Mouse (Mus musculus): ENCODE measurements around the gene Mmp25.

Gene Mmp25

GRCm38 (mm10) chr17:23664556-23665021 is 19.5 kb upstream of the Mmp25 start:
- no peak for DNase-seq (ENCODE audit: low spot score in 2 of 2)

GRCm38 (mm10) chr17:23661526-23661925 is 16.4 kb upstream of the Mmp25 start:
- DNase-seq (ENCODE audit: low spot score in 2 of 2), result no peak

DNA sequence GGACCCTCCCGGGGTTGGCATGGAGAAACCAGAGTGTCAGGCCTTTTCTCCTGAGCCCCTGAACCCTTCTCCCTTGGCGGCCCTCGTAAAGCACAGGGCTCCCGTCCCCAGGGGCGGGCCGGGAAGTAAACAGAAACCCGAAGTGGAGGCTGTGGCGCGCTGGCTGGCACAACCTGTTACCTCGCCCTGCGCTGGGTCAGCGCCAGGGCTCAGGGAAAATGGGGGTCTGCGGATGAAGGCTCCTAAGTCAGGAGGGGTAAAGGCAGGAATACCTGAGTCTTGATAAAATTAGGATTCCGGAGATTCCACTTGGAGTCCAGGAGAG is 15.8 kb upstream of the Mmp25 start:
- no peak for DNase-seq (ENCODE audit: low spot score in 2 of 2)

DNA sequence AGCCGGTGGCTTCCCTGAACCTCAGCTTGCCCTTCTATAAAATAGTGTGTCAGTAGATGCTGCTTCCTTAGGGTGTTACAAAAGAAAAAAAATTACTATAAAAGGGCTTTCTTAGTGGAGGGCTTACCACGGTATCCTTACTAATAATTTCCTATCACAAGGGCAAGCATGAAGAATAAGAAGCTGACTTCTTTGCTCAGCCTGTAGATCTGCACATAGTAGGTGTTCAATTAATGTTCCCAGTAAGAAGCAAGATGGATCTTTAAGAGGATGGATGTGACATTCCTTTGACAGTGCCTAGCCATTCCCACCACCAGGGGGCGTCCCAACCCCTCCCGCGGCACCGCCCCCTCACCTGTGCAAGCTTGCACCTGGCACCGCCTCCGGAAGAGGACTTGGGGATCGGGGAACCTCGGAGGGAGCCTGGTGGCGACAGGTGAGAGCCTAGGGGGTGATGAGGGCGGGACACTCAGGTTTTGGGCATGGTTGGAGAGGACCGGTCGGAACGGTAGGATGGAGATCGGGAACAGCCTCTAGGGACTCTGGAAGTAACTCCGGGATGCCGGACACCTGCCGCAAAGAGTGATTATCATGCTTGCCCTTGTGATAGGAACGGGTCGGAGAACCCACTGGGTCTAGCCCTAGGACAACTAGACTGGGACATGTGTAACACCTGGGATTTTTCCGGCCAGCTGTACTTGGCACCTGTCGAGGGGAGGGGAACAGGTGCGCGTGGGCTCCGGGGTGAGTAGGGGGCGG is 15.2 kb upstream of the Mmp25 start, which contains the start of gene Bicdl2:
Bicdl2 (plus strand) TSS at position 390 of the 759 bp plus-strand sequence.
- DNase-seq (ENCODE audit: low spot score in 2 of 2), result no peak

GRCm38 (mm10) chr17:23658450-23658849 is 13.4 kb upstream of the Mmp25 start:
- DNase-seq (ENCODE audit: low spot score in 2 of 2), result no peak

DNA sequence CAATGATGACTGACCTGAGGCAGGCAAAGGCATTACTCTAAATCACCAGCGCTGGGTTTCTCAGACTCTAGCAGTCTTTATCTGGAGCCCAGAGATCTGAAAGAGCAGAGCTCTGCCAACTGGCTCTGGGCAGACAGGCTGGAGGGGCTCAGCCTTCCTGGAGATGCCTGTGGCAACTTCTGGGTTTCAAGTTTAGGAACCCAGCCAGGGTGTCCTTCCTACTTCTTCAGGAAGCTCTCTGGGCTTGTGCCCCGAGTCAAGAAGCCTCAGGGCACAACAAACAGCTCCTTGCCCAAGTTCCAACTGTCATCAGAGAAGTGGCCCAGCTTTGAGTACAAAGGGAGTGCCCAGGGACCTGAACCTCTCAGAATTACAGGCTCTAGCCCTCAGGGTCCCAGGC is 9.3 kb upstream of the Mmp25 start:
- DNase-seq (ENCODE audit: low spot score in 2 of 2), result no peak

GRCm38 (mm10) chr17:23654001-23654400 is 8.9 kb upstream of the Mmp25 start:
- no peak for DNase-seq (ENCODE audit: low spot score in 2 of 2)

- DNase-seq (ENCODE audit: low spot score in 2 of 2), result no peak
Measured at GRCm38 (mm10) chr17:23653324-23653723, 8.2 kb upstream of the Mmp25 start.

GRCm38 (mm10) chr17:23651363-23651762 is 6.3 kb upstream of the Mmp25 start:
- no peak for DNase-seq (ENCODE audit: low spot score in 2 of 2)

- DNase-seq (ENCODE audit: low spot score in 2 of 2), result no peak
Measured at GRCm38 (mm10) chr17:23645894-23646293, 817 bp upstream of the Mmp25 start.

- DNase-seq (ENCODE audit: low spot score in 2 of 2), result no peak
Measured at GRCm38 (mm10) chr17:23631241-23631640, 13.8 kb downstream of the Mmp25 start.

GRCm38 (mm10) chr17:23630195-23631020 is 14.7 kb downstream of the Mmp25 start:
- peak; percentile 83 to 88 for DNase-seq (ENCODE audit: low spot score in 2 of 2)

GRCm38 (mm10) chr17:23627813-23628212 is 17.3 kb downstream of the Mmp25 start:
- DNase-seq (ENCODE audit: low spot score in 2 of 2), result no peak

DNA sequence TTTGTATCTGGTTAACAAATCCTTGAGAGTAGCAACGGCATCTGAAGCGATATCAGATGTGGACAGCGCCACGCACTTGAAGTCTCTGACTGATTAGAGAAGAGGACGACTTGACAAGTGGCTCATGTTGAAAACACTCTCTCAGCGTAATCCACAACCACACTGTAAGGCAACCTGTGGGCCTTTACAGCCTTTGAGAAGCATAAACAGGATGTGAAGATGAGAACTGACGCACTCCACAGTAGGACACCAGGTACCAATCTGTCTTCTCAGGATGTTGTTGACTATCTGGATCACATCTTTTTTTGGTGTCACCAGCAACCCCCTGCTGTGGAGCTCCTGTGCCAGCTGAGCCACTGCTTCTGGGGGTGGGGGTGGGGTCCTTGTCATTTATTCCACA is 24.7 kb downstream of the Mmp25 start:
- no peak for DNase-seq (ENCODE audit: low spot score in 2 of 2)

DNA sequence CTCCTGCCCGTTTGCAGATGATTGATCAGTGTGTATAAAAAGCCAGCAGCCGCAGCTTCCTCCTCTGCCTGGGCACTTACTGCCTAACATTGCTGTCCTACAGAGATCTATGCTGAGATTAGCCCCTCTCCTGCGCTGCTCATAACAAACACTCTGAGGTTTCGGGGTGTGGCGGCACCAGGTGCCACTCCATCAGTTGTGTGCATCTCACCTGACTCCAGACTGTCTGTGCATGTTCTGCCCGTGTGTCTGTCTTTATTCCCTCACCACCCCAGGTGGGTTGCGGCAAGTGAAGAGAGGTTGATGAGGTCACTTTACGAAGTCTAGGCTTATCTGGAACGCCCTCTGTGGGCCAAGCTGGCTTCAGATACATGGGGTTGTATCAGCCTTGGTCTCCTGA is 28.0 kb downstream of the Mmp25 start:
- no peak for DNase-seq (ENCODE audit: low spot score in 2 of 2)

DNA sequence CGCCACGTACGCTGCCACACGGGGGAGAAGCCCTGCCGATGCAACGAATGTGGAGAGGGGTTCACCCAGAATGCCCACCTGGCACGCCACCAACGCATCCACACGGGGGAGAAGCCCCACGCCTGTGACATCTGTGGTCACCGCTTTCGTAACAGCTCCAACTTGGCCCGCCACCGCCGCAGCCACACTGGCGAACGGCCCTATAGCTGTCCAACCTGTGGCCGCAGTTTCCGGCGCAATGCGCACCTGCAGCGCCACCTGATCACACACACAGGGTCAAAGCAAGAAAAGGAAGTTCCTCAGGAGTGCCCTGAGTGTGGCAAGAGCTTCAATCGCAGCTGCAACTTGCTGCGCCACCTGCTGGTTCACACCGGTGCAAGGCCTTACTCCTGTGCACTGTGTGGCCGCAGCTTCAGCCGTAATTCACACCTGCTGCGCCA is 34.7 kb downstream of the Mmp25 start:
- DNase-seq (ENCODE audit: low spot score in 2 of 2), result peak in 1 of 2 experiments; percentile 31

- DNase-seq (ENCODE audit: low spot score in 2 of 2), result no peak
Measured at GRCm38 (mm10) chr17:23609612-23610011, 35.5 kb downstream of the Mmp25 start.

- DNase-seq (ENCODE audit: low spot score in 2 of 2), result no peak
Measured at GRCm38 (mm10) chr17:23605220-23605619, 39.9 kb downstream of the Mmp25 start.

DNA sequence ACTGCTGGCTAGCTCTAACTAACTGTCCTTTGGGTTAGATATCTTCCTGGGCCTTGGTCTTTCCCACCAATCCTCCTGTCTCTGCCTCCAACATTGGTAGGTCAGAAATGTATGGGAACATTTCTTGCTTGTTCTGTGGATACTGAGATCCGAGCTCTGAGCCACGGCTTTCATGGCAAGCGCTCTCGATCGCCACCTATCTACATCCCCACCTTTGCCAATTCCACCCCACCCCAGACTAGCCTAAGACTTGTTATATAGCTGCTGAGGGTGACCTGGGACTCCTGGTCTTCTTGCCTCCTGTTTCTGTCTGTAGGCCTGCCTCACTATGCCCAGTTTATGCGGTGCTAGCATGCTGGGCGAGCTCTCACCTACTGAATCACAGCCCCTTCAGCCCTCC is 40.7 kb downstream of the Mmp25 start:
- DNase-seq (ENCODE audit: low spot score in 2 of 2), result no peak

DNA sequence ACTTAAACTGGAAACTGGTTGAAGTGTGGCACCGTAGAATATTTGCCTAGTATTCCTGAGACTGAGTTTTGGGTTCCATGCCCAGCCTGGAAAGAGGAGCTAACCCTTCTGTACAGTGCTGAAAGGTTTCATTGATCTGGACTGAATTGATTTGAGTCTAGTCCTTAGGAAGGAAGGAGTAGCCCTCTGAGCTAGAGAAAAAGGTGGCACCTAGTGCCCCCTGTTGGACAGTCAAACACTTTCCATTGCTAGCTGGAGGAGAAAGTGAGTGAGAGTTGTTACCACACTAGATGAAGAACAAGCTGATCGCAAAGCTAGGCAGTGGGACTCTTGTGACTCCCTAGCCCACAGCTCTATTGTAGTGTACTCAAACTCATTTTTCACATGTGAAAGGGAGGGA is 41.5 kb downstream of the Mmp25 start:
- DNase-seq (ENCODE audit: low spot score in 2 of 2), result no peak

DNA sequence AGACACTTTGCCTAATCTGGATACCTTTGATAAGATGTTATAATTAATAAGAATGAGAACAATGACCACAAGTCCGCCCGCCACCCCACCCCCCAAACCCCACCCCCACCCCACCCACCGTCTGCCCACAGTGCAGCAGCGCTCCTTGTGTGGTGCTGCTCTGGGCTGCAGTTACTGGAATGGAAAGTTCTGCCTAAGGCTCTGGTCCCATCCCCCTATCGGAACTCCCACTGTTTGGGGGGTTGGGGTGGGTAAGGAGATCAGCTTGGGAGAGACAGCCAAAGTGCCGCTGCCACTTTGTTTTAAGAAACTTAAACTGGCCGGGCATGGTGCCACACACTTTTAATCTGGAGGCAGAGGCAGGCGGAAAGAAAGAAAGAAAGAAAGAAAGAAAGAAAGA is 42.0 kb downstream of the Mmp25 start:
- DNase-seq (ENCODE audit: low spot score in 2 of 2), result no peak

DNA sequence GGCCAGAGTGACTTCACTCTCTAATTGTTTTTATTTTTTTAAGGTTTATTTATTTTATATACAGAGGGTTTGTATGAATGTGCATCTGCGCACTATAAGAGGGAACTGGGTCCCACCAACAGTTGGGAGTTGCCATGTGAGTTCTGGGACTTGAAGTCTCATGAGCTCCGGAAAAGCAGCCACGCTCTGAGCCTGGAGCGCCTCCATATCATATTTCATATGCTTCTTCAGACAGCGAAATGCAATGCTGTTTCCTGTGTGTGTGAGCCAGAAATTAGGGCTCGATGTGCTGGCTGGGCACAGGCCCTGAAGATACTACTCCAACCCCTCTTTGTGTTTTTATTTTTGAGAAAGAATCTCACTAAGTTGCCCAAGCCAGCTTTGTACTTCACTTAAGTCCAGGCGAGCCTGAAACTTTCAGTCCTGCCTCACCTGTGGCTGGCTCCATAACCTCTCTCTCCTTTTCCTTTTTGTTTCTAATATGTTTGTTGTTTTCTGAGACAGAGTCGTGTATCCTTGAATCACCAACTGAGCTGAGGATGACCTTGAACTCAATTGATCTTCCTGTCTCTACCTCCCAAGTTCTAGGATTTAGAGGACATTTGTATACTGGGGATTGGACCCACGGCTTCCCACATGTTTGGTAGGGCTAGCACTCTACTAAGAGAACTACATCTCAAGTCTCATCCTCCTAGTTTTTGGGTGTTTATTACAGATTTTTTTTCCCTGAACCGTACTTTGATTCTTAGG is 43.1 kb downstream of the Mmp25 start:
- DNase-seq (ENCODE audit: low spot score in 2 of 2), result no peak

Measured in frontal cortex, postnatal 36 days (tissue).